Mouse (Mus musculus) small intestine, adult 2 months (tissue): ENCODE measurements at regions not wholly inside any gene's neighbourhood (a gene's known extent, or its start where the extent isn't known, plus 50 kb on each side); places are given as distances from the start of the nearest gene placed in this dataset.

Experiments used
- CTCF ChIP-seq: fragments of 200-500 bp; IDR thresholded peaks from 2 replicates; pipeline ENCODE4 v1.5.1; 2012; ENCODE audit warnings: low read depth, mild to moderate bottlenecking, control low read depth, inconsistent platforms, low read length, moderate library complexity, mixed read lengths; ENCODE audit not compliant: insufficient replicate concordance, insufficient read length; ENCODE audit errors: extremely low read depth
- POLR2A ChIP-seq: fragments of 200-500 bp; IDR thresholded peaks from 2 replicates; pipeline ENCODE4 v1.6.1; 2012; ENCODE audit warnings: low read depth, mild to moderate bottlenecking, control low read depth, inconsistent platforms, low read length, moderate library complexity

DNA sequence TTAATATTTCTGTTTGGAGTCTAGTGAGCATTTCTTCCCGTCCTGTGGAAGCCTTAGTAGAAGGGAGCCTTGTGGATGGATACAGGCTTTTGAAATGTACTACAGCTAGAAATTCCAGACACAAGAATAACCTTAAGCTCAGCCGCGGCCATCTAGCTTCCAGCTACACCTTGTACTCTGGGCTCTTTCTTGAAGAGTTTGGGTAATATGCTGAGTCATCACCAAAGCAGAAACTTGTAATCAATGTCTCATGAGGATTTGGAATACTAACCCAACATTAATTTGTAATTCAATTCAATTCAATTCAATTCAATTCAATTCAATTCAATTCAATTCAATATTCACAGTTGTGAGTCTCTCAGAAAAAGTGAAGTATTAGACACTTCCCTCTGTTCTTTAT lies 797.0 kb downstream of the Hace1 start:
- no peak for TF ChIP-seq CTCF
- TF ChIP-seq POLR2A, result no peak
